Mouse (Mus musculus) myocyte (in vitro differentiated cells): Measurements from ENCODE around the gene Slit3.

Experiments used
- E2F4 ChIP-seq: IDR thresholded peaks from one replicate; pipeline ENCODE4 v1.6.1; 2011; ENCODE audit warnings: mild to moderate bottlenecking, control low read depth, moderate library complexity; ENCODE audit not compliant: insufficient read depth
- MAX ChIP-seq: IDR thresholded peaks from one replicate; pipeline ENCODE4 v1.6.1; 2011; ENCODE audit warnings: low read depth, mild to moderate bottlenecking, control low read depth
- MYOD1 ChIP-seq, 3 experiments: IDR thresholded peaks; one replicate each; pipeline ENCODE4 v1.6.1; 2011; ENCODE audit warnings: control low read depth in 2 of 3, low read depth in 2 of 3, mild to moderate bottlenecking in 2 of 3, moderate library complexity in 1 of 3; ENCODE audit not compliant: insufficient read length in 2 of 3, control insufficient read depth in 1 of 3
- MYOG ChIP-seq, 3 experiments: IDR thresholded peaks; one replicate each; pipeline ENCODE4 v1.6.1; 2011; ENCODE audit warnings: control low read depth in 2 of 3, low read depth in 2 of 3, mild to moderate bottlenecking in 2 of 3; ENCODE audit not compliant: insufficient read length in 2 of 3, control insufficient read depth in 1 of 3, insufficient read depth in 1 of 3
- POLR2A ChIP-seq: IDR thresholded peaks from one replicate; pipeline ENCODE4 v1.6.1; 2011; ENCODE audit warnings: low read depth, mild to moderate bottlenecking, control low read depth, moderate library complexity; ENCODE audit not compliant: insufficient read length
- POLR2AphosphoS2 ChIP-seq: IDR thresholded peaks from one replicate; pipeline ENCODE4 v1.6.1; 2011; ENCODE audit warnings: low read depth, control low read depth; ENCODE audit not compliant: insufficient read length
- TCF12 ChIP-seq: IDR thresholded peaks from one replicate; pipeline ENCODE4 v1.6.1; 2011; ENCODE audit warnings: mild to moderate bottlenecking, control low read depth; ENCODE audit not compliant: poor library complexity, insufficient read depth, severe bottlenecking
- USF1 ChIP-seq: IDR thresholded peaks from one replicate; pipeline ENCODE4 v1.6.1; 2011; ENCODE audit warnings: low read depth, mild to moderate bottlenecking, control low read depth, moderate library complexity

- TF ChIP-seq POLR2A (no peak), MYOD1 (IDR thresholded peaks at IDR 0.05; ENCODE audit: control insufficient read depth in 1 of 3, insufficient read length in 2 of 3, low read depth in 2 of 3) (no peak), USF1 (no peak), TCF12 (no peak), E2F4 (no peak), POLR2AphosphoS2 (no peak), MAX (no peak), MYOG (IDR thresholded peaks at IDR 0.05; ENCODE audit: control insufficient read depth in 1 of 3, insufficient read depth in 1 of 3, insufficient read length in 2 of 3, low read depth in 2 of 3) (no peak)
Observed at GRCm38 (mm10) chr11:35282825-35283571, 162.0 kb downstream of the Slit3 start.
